Mouse (Mus musculus) T-helper 1 cell (primary cell): ENCODE measurements around the gene Itfg2.

Experiments used
- in situ Hi-C: fragments of 300-600 bp; cut with MboI, MseI; formaldehyde crosslinking; loops from one replicate; pipeline ENCODE4 v1.15.1; 2025; ENCODE audit warnings: high pct_unique_total_duplicates

The Itfg2 gene

GRCm38 (mm10) chr6:128435474-128435873 is 10.7 kb upstream of the Itfg2 start:
- in situ Hi-C loops = loop anchor here (10.0 kb wide), 1 partner anchor 979 kb away; no protein-coding TSS in a partner anchor

GRCm38 (mm10) chr6:128433566-128433965 is 8.8 kb upstream of the Itfg2 start:
- in situ Hi-C loops = loop anchor here (10.0 kb wide), 1 partner anchor 981 kb away; no protein-coding TSS in a partner anchor

GRCm38 (mm10) chr6:128432356-128432915 is 7.7 kb upstream of the Itfg2 start:
- in situ Hi-C loops = loop anchor here (10.0 kb wide), 1 partner anchor 982 kb away; no protein-coding TSS in a partner anchor

DNA sequence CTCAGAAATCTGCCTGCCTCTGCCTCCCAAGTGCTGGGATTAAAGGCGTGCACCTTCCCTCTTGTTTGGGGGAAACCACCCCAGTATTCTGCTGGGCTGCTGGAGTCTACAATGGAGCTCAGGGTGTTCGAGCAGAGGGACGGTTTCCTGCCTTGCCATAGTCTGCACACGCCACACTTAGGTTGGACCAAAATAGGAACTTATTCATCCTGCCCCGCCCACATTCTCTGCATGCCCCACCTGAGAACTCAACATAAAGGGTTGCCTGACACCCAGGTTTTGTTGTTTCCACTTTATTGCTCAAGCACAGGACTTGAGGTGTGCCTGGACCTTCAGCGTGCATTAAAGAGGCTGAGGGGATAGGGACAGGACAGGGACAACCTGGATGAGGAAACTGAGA is 5.1 kb upstream of the Itfg2 start:
- in situ Hi-C loops = loop anchor here (10.0 kb wide), 1 partner anchor 985 kb away; no protein-coding TSS in a partner anchor

DNA sequence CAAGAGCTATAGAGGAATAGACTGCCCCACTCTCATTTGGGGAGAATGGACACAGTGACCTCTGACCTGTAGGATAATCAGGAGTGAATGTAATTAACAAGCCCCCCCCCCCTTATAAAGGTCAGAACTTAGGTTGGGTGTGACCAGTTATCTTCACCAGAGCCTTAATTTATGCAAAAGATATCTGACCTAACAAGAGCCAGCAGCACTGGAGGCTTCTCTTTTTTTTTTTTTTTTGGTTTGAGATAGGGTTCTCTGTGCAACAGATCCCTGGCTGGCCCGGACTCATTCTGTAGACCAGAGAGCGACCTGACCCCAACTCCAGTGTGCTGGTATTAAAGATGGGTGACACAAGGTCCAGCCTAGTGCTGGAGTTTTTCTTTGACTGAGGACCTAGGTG is 4.6 kb upstream of the Itfg2 start:
- in situ Hi-C loops = no loop called here

DNA sequence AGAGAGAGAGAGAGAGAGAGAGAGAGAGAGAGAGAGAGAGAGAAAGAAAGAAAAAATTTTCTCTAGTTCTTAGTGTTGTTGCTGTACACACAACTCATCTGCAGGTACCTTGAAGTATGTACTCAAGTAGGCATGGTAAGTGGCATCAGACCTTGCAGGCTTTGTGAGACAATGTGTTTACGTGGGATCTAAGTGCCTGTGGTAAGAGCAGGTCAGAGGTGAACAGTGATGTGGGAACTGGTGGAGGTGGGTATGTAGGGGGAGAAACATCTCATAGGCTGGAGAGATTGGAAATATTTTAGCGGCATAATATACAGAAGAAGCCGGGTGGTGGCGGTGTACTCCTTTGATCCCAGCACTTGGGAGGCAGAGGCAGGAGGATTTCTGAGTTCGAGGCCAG is 2.8 kb upstream of the Itfg2 start:
- in situ Hi-C loops = no loop called here

GRCm38 (mm10) chr6:128425046-128425445 is 315 bp upstream of the Itfg2 start:
- in situ Hi-C loops = no loop called here

DNA sequence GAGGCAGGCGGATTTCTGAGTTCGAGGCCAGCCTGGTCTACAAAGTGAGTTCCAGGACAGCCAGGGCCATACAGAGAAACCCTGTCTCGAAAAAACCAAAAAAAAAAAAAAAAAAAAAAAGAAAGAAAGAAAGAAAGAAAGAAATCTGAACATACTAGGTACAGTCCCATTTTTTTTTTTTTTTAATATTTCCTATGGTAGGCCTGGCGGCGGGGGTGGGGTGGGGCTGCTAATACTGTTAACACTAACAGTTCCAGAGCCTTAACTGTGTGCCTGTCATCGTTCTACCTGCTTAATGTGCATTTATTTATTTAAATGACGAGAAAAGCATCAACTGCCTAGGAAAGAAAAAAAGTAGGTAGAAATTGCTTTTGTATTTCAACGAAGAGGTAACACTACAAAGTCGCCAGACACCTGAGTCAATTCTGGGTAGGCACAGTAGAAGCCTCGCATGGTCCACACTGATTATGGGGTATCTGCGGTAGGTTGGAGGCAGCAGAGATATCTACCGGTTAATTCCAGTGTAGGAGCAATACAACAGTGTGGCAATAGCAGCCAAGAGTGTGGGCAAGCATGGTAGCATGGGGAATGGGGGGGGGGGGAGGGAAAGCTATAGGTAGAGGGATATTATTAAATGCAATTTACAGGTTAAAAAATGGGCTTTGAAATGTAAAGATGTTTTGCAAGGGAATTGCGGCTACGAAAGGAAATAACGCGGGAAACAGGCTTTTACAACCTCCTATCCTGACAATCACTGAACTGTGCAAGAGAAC is 1.0 kb downstream of the Itfg2 start:
- in situ Hi-C loops = no loop called here

GRCm38 (mm10) chr6:128421480-128421879 is 3.3 kb downstream of the Itfg2 start:
- in situ Hi-C loops = no loop called here

- in situ Hi-C loops = no loop called here
Measured at GRCm38 (mm10) chr6:128421036-128421435, 3.7 kb downstream of the Itfg2 start.

DNA sequence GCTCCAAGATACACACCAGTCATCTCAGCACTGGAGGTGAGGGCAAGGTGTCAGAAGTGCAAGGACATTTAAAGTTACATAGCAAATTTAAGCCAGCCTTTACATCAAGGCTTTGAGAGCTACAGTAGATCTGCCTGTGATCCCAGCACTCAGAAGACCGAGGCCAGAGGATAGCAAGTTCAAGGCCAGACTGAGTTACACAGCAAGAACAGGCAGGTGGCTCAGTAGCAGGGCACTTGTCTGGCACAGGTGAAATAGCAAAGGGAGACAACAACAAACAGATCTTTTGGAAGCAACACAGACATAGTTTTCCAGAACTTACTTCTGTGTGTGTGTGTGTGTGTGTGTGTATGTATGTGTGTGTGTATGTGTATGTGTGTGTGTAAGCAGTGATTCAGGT is 6.7 kb downstream of the Itfg2 start:
- in situ Hi-C loops = no loop called here

GRCm38 (mm10) chr6:128416169-128416568 is 8.6 kb downstream of the Itfg2 start:
- in situ Hi-C loops = no loop called here

DNA sequence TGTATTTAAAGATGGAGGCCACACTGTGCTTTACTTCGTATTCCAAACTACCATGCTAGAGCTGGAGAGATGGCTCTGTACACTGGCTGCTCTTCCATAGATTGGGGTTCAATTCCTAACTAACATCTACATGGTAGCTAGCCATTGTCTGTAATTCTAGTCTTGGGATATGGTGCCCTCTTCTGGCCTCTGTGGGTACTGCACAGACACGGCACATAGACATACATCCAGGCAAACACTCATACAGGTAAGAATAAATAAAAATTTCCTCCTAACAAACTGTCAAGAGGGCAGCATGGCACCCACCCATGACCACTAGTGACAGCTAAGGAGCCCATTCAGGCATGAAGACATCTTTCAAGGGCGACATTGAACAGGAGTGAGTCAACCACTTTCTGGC is 13.6 kb downstream of the Itfg2 start:
- in situ Hi-C loops = no loop called here

GRCm38 (mm10) chr6:128410305-128410704 is 14.4 kb downstream of the Itfg2 start:
- in situ Hi-C loops = no loop called here

GRCm38 (mm10) chr6:128408544-128409125 is 16.1 kb downstream of the Itfg2 start:
- in situ Hi-C loops = loop anchor here (5.0 kb wide), 1 partner anchor 81 kb away; no protein-coding TSS in a partner anchor

GRCm38 (mm10) chr6:128404708-128405107 is 20.0 kb downstream of the Itfg2 start:
- in situ Hi-C loops = loop anchor here (5.0 kb wide), 1 partner anchor 77 kb away; no protein-coding TSS in a partner anchor

DNA sequence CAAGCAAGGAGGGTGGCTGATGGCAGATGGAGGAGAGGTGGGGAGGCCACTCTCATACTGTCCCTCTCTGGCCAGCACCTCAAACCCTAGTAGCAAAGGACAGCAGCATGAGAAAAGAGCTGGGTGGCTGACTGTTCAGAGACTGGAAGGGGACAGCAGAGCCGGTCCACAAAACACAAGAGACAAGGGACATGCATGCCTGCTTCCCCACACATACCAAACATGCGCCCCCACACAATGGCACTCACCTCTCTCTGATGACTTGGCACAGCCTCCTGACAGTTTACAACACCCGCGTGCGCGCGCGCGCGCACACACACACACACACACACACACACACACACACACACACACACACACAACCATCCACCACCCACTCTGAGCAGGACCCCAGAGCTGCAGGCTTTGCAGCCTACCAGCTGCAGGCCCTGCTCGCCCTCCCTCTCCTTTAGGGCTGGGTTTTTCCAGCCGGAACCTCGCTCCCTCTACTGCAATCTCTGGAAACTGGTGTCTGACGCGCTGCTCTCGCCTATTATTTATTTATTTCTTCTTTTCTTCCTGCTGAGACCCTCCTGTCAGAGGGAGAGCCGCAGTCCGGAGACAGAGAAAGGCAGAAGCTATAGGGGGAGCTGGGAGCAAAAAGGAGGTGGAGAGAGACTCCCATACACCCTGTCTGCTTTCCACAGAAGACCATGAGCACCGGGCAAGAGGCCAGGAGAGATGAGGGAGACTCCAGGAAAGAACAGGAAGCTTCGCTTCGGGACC is 25.1 kb downstream of the Itfg2 start:
- in situ Hi-C loops = no loop called here

DNA sequence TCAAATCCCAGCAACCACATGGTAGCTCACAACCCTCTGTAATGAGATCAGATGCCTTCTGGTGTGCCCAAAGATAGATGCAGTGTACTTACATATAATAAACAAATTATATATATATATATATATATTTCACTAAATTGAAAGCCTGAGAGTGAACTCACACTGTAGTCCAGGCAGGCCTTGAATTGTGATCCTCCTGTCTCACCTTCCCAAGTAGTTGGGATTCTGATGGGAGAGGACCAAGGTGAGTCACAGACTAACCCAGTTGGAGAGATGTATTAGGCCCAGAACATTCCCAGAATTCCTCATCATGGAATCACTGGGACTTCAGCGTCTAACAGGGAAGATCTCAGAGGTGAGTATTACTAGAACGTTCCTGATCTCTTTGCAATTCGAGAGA is 25.7 kb downstream of the Itfg2 start, which contains the start of gene Nrip2:
Gene Nrip2, plus strand, starts transcription at position 301 of the 400 bp plus-strand sequence.
- in situ Hi-C loops = no loop called here

GRCm38 (mm10) chr6:128397574-128398261 is 27.0 kb downstream of the Itfg2 start:
- in situ Hi-C loops = no loop called here

GRCm38 (mm10) chr6:128390683-128391082 is 34.0 kb downstream of the Itfg2 start:
- in situ Hi-C loops = no loop called here

- in situ Hi-C loops = no loop called here
Measured at GRCm38 (mm10) chr6:128389185-128389584, 35.5 kb downstream of the Itfg2 start.
